Mouse (Mus musculus) T-helper 1 cell (primary cell): ENCODE data around the gene Rnf126.

Experiments used
- in situ Hi-C: fragments of 300-600 bp; cut with MboI, MseI; formaldehyde crosslinking; loops from one replicate; pipeline ENCODE4 v1.15.1; 2025; ENCODE audit warnings: high pct_unique_total_duplicates

The Rnf126 gene

DNA sequence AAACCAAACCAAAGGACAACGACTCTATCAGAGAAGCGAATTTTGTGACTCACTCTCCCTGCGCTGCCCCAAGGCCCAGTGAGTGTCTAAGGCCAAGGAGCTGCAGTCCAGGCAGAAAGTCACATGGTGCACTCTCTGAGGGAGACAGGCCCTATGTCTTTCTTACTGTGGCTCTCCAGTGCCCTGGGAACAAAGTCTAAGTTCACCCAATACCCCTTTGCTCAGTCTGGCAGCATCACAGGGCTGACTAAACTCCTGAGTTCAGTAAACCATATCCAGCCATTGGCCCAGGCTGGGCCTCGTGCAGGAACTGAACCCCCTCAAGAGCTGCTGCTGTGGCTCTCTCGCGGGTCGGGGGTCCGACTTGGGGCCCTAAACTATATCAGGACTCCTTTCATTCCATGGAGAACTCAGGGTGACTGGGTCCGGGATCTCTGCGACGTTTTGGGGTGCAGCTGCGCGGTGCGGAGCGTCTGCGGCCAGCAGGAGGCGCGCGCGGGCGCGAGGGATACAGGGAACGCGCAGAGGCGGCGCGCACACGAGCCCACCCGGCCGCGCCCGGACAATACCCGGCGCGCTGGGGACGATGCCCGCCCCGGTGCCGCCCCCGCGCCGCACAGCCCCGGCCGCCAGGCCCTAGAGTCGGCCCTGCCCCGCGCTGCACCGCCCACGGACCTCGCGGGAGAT, 26.4 kb upstream of the Rnf126 start, which contains the start of gene Palm:
TSS of gene Palm (plus strand) at position 522 of the 687 bp plus-strand sequence.
- in situ Hi-C loops: loop anchor here (10.0 kb wide), 1 partner anchor 388 kb away; no protein-coding TSS in a partner anchor

DNA sequence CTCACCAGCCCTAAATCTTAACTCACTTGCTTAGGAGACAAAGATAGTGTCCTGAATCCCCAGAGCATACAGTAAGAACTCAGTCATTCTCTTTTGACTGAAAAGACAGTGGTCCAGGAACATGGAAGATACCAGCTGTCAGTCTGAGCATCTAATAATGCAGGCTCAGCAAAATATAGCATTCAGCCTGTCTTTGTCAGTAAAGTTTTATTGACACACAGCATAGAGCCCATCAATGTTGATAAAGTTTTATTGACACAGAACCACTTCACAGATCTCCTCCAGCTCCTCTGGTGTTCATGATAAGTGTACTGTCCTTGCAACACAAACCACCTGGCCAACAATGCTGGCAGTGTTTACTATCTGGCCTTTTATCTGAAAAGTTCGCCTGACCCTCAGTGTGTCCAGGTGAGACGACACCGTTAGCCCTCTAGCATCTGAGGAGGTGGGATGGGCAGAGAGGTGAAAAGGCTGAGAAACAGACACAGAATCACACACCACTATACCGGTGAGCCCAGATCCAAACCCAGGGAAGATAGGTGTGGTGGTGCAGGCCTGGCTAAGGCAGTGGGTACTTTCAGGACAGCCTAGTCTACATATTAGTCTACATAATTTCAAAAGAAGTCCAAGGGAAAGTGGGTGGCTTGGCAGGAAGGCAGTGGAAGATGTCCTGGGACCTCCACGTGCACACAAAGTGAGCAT, 25.7 kb upstream of the Rnf126 start:
- in situ Hi-C loops: loop anchor here (10.0 kb wide), 1 partner anchor 388 kb away; no protein-coding TSS in a partner anchor

DNA sequence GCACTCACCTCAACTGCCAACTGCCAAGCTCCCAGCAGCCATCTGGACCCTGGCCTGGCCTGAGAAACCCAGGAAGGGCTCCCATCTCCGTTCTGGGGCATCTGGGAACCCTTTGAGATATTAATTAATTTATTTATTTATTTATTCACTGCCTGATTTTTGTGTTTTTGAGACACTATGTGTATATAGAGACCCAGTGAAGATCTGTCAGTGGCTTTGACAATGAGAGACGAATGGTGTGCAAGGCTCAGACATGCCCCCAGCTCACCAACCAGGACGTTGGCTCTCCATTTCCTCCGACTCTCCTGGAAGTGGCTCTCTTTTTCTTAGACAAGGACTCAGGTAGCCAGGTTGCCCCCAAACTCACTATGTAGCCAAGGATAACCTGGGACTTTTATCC, 24.1 kb upstream of the Rnf126 start, which contains the start of gene Prss57:
TSS of gene Prss57 (minus strand) at position 101 of the 400 bp plus-strand sequence.
- in situ Hi-C loops: loop anchor here (10.0 kb wide), 1 partner anchor 386 kb away; no protein-coding TSS in a partner anchor

DNA sequence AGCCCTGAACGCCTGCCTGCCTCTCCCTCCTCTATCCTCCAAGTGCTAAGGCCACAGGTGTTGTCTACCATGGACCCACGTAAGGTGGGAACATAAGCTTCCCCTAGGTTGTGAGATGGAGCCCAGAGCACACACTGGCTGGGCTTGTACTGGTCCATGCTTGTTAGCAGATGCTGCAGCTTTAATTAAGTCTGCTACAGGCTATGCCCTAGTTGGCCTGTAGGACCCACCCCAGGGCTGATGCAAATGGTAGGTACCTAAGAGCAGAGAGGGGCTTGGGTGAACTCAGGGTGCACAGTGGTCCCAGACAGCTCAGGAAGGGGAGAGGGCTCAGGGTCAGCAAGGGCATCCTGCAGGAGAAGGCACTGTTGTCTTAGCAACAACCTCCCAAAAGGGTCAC, 22.8 kb upstream of the Rnf126 start:
- in situ Hi-C loops: no loop called here

DNA sequence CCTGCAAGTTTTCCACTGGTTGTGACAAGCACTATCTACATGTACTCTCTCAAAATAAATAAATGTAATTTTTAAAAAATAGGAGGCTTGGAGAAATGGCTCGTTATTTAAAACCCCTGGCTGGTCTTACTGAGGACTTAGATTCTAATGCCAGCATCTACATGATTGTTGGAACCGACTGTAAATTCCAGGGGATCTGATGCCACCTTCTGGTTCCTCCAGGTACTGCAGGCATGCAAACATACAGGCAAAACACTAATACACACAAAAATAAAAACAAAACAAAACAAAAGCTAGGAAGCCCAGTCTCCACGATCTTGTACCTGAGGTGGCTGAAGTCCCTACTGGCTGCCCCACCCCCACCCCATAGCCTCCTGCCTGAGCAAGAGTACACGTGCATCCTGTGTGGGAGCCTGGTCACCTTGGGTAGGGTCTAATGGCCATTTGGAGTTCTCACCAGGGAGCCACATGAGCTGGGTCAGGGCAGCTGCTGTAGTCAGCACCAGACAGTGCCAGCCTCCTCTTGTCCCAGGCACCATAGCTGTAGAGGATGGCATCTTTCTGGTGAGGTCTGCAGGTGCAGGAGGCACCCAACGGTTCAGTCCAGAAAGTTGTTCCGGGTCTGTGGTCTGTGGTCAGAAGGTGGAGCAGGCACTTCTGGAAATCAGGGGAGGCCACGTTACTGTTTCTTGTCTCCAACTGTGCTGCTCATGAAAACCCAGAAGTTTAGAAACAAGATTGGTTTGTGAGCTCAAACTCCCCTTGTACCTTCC, 21.8 kb upstream of the Rnf126 start:
- in situ Hi-C loops: no loop called here

DNA sequence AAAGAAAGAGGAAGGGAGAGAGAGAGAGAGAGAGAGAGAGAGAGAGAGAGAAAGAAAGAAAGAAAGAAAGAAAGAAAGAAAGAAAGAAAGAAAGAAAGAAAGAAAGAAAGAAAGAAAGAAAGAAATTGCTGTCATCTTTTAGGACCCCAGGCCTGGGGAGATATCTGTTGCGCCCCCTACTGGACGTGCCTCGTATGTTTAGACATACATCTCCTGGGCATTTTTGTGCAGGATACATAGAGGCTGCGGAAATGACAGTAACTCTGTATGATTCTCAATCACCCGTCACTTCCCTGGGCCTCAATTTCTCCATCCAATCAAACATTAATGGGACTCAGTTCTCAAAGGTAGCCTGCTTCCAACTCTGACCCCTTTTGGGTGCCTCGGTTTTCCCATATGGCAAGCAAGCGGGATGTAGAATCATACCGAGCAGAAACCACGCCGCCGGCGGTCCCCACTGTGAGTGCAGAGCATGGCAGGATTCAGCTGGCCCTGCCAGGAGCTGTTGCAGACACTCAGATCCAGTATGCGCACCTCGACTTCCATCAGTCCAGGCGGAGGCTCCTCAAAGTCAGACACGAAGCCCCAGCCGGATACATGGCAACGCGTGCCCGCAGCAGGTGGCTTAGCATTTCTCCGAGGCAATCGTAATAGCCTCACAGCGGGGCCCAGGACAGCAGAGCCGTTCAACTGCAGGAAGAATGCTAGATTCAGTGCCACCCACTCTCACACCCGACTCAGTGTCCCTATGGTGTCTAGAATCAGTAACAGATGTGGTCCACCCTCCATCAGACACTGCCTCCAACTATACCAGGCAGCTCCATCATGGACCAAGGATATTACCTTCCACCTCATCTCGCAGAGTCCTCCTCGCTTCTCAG, 17.4 kb upstream of the Rnf126 start:
- in situ Hi-C loops: loop anchor here (5.0 kb wide), 1 partner anchor 77 kb away; no protein-coding TSS in a partner anchor

DNA sequence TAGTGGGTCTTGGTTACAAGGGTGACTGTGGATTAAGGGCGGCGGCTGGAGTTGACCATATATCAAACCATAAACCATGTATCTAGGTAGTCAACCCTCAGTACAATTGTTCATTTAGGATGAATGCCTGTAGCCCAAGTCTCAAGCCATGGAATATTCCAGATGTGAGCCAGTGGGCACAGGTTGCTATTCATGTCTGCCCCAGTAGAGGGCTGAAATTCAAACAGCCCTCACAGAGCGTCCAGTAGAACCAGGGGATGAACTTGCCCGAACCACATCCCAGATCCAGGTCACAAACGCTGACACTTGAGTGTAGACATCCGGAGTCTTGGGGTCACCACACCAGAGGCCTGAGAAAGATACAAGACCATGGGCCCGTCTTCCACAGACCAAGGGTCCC, 16.3 kb upstream of the Rnf126 start:
- in situ Hi-C loops: loop anchor here (5.0 kb wide), 1 partner anchor 76 kb away; no protein-coding TSS in a partner anchor

DNA sequence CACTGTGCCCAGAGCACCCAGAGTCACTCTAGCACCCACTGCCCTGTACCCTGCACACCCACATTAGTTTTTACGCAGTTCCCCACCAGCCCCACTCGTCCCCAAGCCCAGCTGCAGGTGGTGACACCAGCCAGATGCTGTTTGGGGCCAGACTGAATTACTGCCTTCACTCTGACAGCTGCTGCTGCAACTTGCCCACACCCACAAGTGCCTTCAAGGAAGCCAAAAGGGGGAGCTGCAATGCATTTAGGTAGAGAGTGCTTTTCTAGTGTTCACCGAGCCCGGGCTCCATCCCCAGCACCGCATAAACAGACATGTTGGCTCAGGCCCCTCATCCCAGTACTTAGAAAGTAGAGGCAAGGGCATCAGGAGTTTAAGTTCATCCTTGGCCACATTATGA, 15.2 kb upstream of the Rnf126 start:
- in situ Hi-C loops: loop anchor here (5.0 kb wide), 1 partner anchor 75 kb away; no protein-coding TSS in a partner anchor

DNA sequence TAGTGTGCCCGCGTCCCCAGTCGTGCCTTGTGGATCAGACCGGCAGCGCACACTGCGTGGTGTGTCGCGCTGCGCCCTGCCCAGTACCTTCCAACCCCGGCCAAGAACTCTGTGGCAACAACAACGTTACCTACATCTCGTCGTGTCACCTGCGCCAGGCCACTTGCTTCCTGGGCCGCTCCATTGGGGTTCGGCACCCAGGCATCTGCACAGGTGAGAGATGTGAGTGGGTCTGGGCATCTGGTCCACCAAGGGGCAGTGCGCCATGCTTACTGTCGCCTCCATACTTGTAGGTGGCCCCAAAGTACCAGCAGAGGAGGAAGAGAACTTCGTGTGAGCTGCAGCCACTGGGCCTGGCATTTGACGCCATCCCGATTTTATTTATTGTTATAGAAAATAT, 14.4 kb upstream of the Rnf126 start:
- in situ Hi-C loops: loop anchor here (5.0 kb wide), 1 partner anchor 74 kb away; no protein-coding TSS in a partner anchor

DNA sequence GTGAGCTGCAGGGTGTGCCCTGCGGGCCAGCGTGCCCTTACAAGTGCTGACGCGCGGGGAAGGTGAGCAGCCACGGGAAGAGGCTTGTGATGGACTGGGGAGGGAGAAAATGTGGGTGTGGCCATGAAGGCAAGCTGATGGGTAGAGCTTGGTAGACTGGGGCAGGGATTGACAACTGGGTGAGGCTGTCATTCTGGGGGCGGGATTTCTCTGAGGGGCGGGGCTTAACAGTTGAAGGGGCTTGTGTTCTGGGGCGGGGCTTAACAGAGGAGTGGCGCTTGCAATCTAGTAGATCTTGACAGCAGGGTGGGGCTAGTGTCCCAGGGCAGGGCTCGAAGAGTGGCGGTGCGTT, 13.9 kb upstream of the Rnf126 start:
- in situ Hi-C loops: loop anchor here (5.0 kb wide), 1 partner anchor 73 kb away; no protein-coding TSS in a partner anchor

DNA sequence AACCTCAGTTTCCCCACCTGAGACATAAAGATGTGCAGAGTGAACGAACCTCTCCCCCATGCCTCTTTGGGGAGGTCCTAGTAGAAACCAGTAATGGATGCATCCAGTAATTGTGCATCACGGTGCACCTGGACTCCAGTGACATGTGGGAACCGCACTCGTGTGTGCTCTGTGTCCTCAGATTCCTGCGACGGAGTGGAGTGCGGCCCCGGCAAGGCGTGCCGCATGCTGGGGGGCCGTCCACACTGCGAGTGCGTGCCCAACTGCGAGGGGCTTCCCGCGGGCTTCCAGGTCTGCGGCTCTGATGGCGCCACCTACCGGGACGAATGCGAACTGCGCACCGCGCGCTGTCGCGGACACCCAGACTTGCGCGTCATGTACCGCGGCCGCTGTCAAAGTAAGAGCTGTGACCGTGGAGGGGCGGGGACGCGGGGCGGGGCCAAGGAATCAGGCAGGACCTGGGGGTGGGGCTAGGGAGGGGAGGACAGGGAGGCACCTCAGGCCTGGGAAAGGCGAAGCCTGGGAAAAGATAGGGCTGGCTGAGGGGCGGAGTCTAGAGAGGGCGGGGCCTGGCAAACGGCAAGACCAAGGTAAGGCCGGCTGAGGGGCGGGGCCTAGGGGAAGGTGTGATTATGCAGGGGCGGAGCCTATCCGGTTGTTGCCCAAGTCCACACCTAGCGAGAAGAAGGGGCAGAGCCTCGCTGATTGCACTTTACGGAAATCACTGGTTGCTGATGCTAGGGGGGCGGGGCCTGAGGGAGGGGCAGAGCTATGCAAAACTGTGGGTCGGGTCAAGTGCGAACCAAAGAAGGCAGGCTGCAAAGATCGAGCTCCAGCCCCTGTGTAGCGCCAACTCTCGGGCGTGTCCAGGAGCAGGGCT, 13.3 kb upstream of the Rnf126 start:
- in situ Hi-C loops: loop anchor here (5.0 kb wide), 1 partner anchor 73 kb away; no protein-coding TSS in a partner anchor

DNA sequence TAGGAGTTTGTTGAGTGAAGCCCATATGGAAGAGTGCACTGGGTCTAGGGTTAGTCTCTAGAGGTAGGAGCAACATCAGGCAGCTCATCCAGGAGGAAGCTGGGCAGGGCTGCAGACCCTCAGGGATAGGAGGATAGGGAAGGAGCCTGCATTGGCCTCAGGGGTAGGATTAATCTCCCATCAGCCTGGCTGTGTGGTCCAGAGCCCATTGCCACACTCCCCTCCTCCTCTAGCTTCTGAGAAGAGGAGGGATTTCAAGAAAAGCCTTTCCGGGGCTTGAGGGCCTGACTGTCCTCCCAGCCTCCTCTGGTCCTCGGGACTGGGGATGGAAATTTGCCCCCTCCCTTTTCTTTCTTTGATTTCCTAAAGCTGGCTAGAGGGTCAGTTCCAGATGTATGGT, 12.4 kb upstream of the Rnf126 start:
- in situ Hi-C loops: no loop called here

DNA sequence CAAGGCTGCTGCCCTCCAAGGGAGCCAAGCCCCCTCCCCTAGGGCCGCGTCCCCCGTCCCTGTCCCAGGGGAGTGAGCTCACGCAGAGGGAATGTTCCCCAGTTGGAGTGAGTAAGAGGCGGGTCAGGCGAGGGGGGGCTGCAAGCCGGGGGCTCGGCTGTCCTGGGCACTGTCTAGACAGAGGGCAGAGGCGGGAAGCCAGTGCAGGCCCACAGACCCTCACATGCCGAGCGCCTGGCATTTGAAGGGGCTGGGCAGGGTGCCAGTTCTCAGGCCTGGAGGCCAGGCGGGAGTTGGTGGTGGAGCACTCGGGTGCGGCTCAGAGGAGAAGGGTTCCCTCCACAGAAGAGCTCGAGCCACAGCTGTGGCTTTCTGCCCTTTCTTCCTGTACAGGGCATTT, 11.3 kb upstream of the Rnf126 start:
- in situ Hi-C loops: no loop called here

DNA sequence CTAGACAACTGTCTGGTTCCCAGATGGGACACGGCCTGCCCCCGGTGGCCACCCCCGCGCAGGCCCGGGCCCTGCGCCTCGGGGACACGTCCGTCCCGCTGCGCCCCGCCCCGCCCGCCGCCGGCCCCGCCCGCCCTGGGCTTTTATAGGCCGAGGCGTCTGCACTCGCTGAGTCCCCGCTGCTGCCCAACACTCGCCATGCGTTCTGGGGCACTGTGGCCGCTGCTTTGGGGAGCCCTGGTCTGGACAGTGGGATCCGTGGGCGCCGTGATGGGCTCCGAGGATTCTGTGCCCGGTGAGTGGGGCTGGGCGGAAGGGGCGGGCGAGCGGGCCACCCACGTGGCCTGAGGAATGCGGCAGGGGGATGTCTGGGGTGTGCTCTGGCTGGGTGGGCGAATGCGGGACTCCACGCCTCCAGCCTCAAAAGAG, 10.4 kb upstream of the Rnf126 start, which contains the start of gene Fstl3:
TSS of gene Fstl3 (plus strand) at position 170 of the 429 bp plus-strand sequence.
- in situ Hi-C loops: no loop called here

DNA sequence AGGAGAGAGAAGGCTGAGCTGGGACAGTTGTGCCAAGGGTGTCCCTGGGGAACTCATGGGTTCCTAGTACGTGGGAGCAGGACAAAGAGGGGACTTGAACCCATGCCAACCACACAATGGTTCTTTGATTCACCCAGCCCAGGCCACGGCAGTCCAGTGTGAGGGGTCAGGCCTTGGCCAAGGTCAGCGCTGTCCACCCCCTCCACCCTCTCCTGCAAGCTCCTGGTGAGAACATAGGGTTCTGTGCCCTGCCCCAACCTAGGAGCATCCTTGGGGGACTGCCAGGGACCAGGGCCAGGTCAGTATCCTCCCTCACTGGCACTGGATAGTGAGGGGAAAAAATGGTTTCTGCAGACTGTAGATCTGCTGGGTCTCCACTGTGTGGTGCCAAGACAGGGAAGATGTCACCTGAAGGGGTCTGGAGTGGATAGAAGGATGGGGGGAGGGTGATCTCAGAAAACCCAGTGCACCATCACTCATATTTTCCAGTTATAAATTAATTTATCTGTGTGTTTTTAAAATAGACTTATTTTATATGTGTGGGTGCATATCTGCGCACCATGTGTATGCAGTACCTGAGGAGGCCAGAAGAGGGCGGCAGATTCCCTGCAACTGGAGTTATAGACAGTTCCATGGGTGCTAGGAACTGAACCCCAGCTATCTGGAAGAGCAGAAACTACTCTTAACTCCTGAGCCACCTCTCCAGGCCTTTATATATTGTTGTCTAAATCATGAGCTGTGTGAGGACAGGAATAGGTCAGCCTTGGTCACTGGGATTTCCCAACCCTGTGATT, 7.9 kb upstream of the Rnf126 start:
- in situ Hi-C loops: no loop called here

DNA sequence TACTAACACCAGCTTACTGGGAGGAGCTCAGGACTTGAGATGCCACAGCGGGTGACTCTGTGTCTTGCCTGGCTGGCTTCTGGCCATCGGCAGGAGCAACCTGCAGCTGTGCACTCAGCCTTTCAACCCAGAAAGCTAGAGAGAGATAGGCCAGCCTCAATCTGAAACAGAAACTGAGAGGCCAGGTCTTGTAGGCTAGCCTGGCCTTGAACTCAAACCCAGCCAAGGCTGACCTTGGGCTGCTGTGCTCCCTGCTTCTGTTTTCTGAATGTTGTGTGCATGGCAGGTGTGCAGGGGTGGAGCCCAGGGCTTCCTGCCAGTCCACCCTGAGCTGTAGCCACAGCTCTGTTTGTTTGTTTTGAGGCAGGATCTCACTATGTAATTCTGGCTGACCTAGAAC, 6.5 kb upstream of the Rnf126 start:
- in situ Hi-C loops: no loop called here

DNA sequence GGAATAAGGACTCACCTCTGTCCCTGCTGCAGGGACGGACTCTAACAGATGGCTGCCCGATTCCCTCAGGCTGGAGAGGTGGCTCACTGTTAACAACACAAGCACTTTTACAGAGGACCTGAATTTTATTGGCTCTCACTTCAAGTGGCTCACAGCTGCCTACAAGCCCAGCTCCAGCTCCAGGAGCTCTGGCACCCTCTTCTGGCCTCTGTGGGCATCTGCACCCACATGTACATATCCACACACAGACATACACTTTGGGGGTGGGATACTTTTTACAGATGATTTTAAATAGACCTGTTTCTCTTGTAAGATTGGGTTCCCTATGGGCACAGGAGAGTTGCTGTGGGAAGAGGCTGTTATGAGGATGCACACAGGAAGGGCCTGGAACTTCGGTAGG, 5.6 kb upstream of the Rnf126 start:
- in situ Hi-C loops: no loop called here

DNA sequence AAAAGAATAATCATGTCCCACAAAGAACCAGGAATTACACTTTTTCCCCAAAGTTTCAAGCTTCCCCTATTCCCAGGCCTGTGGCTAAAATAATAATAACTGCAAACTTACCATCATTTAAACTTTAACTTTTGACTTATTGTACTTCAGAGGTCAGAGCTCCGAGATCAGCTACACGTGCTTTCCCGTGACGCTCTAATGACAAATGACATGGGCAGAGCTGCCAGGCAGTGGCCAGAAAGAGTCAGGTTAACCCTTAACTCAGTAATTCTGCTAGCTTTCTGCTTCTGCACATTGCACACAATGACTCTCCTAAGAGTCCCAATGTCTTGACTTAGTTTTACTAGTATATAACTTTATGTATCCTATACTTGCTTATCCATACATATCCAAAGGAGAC, 2.6 kb upstream of the Rnf126 start:
- in situ Hi-C loops: no loop called here

DNA sequence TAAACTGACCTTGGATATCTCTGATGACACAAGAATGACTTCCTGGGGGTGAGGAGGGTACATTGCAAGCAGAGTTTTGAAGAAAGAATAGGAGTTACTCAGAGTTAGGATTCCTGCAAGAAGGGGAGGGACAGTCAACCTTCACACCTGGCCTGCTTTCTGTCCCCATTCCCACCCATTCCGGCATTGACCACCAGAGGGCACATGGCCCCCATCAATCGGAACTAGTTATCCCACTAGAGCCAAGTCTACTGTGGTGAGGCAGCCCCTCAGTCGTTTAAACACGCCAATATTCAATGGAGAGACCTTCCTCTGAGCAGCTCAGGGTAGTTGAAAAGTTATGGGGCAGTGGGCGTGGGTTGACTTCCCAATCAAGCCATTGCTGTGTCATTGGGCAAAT, 1.6 kb upstream of the Rnf126 start:
- in situ Hi-C loops: no loop called here
